Mouse (Mus musculus) cerebellum, adult 11 months (tissue): ENCODE measurements at regions not wholly inside any gene's neighbourhood (a gene's known extent, or its start where the extent isn't known, plus 50 kb on each side); places are given as distances from the start of the nearest gene placed in this dataset.

ENCODE experiments used
- DNase-seq: peaks from one replicate; pipeline ENCODE4 v3.0.0; 2022

- DNase-seq: no peak
These were observed 597.8 kb downstream of the Vrk1 start for GRCm38 (mm10) chr12:106607655-106608337.

- DNase-seq: peak; percentile 55
These were observed 608.7 kb downstream of the Vrk1 start for GRCm38 (mm10) chr12:106618684-106619083.

GRCm38 (mm10) chr12:106626786-106627185 lies 616.8 kb downstream of the Vrk1 start:
- DNase-seq: no peak

GRCm38 (mm10) chr12:106632566-106632965 lies 622.5 kb downstream of the Vrk1 start:
- no peak for DNase-seq

- DNase-seq: no peak
These were observed 623.1 kb downstream of the Vrk1 start for GRCm38 (mm10) chr12:106633096-106633495.

- no peak for DNase-seq
These were observed 648.3 kb downstream of the Vrk1 start for GRCm38 (mm10) chr12:106658317-106658716.

- no peak for DNase-seq
These were observed 663.3 kb downstream of the Vrk1 start for GRCm38 (mm10) chr12:106673232-106673766.

- no peak for DNase-seq
These were observed 664.7 kb downstream of the Vrk1 start for GRCm38 (mm10) chr12:106674741-106675140.

- no peak for DNase-seq
These were observed 666.1 kb downstream of the Vrk1 start for GRCm38 (mm10) chr12:106676136-106676535.

GRCm38 (mm10) chr12:106676566-106676965 lies 666.5 kb downstream of the Vrk1 start:
- DNase-seq: no peak

GRCm38 (mm10) chr12:106685986-106686385 lies 676.0 kb downstream of the Vrk1 start:
- DNase-seq: no peak

GRCm38 (mm10) chr12:106687751-106688150 lies 677.7 kb downstream of the Vrk1 start:
- no peak for DNase-seq

- DNase-seq: no peak
These were observed 678.2 kb downstream of the Vrk1 start for GRCm38 (mm10) chr12:106688156-106688740.

- DNase-seq: no peak
These were observed 692.9 kb downstream of the Vrk1 start for GRCm38 (mm10) chr12:106702958-106703357.

GRCm38 (mm10) chr12:106721271-106722009 lies 711.4 kb downstream of the Vrk1 start:
- no peak for DNase-seq

- no peak for DNase-seq
These were observed 712.0 kb downstream of the Vrk1 start for GRCm38 (mm10) chr12:106722010-106722362.

GRCm38 (mm10) chr12:106722761-106723160 lies 712.7 kb downstream of the Vrk1 start:
- DNase-seq: no peak

GRCm38 (mm10) chr12:106726920-106727319 lies 716.9 kb downstream of the Vrk1 start:
- no peak for DNase-seq

GRCm38 (mm10) chr12:106727486-106727885 lies 717.5 kb downstream of the Vrk1 start:
- no peak for DNase-seq

GRCm38 (mm10) chr12:106729686-106730085 lies 719.7 kb downstream of the Vrk1 start:
- no peak for DNase-seq

- DNase-seq: no peak
These were observed 722.3 kb downstream of the Vrk1 start for GRCm38 (mm10) chr12:106732108-106732857.

- DNase-seq: no peak
These were observed 738.7 kb downstream of the Vrk1 start for GRCm38 (mm10) chr12:106748765-106749164.

- DNase-seq: no peak
These were observed 724.9 kb upstream of the 3110018I06Rik start for GRCm38 (mm10) chr12:106763552-106763951.
